Mouse (Mus musculus) midbrain, embryonic 14.5 days (tissue): ENCODE results near the gene 5730522E02Rik. TPM values are rescaled to one million over a fixed set of nuclear protein-coding genes. Genes with fewer than 3 reads are reported as not detected.

Experiments used
- ATAC-seq: fragments of 200-750 bp; cut with Nextera tagmentation; 2 replicates; pipeline ENCODE4 v1.8.0; 2017; ENCODE audit warnings: moderate number of reproducible peaks, moderate library complexity; ENCODE audit not compliant: low FRiP score, low TSS enrichment
- DNase-seq: peaks from one replicate; pipeline ENCODE4 v3.0.0-alpha.2; 2015
- H3K27ac ChIP-seq: fragments of 300-500 bp; sonication (generic); replicated peaks from 2 replicates; pipeline ENCODE4 v1.5.1; 2014; ENCODE audit warnings: mild to moderate bottlenecking, low read depth, low read length, moderate library complexity
- H3K27me3 ChIP-seq: fragments of 300-500 bp; sonication (generic); 2 replicates; pipeline ENCODE4 v1.6.1; 2014; ENCODE audit warnings: low read length, control low read depth, mixed read lengths; ENCODE audit not compliant: control insufficient read depth, insufficient read depth
- H3K36me3 ChIP-seq: fragments of 300-500 bp; sonication (generic); 2 replicates; pipeline ENCODE4 v1.6.1; 2014; ENCODE audit warnings: low read length, control low read depth; ENCODE audit not compliant: control insufficient read depth, insufficient read depth
- H3K4me1 ChIP-seq: fragments of 300-500 bp; sonication (generic); 2 replicates; pipeline ENCODE4 v1.6.1; 2014; ENCODE audit warnings: mild to moderate bottlenecking, antibody characterized with exemption, low read length, control low read depth; ENCODE audit not compliant: control insufficient read depth, insufficient read depth
- H3K4me2 ChIP-seq: fragments of 300-500 bp; sonication (generic); 2 replicates; pipeline ENCODE4 v1.6.1; 2014; ENCODE audit warnings: mild to moderate bottlenecking, low read length, moderate library complexity
- H3K4me3 ChIP-seq: fragments of 300-500 bp; sonication (generic); replicated peaks from 2 replicates; pipeline ENCODE4 v1.5.1; 2014; ENCODE audit warnings: low read depth, low read length
- H3K9ac ChIP-seq: fragments of 300-500 bp; sonication (generic); replicated peaks from 2 replicates; pipeline ENCODE4 v1.6.1; 2014; ENCODE audit warnings: mild to moderate bottlenecking, low read length, moderate library complexity
- H3K9me3 ChIP-seq: fragments of 300-500 bp; sonication (generic); 2 replicates; pipeline ENCODE4 v1.6.1; 2016; ENCODE audit warnings: low read length, control low read depth, mixed read lengths; ENCODE audit not compliant: control insufficient read depth
- WGBS: fragments of 180-500 bp; shearing (Covaris S2); extraction: QIAGEN DNeasy Blood & Tissue Kit; methylation state at CpG from one replicate; pipeline ENCODE4 v1.1.7; 2014; 5-methylcytosine and 5-hydroxymethylcytosine counted together
- polyA plus RNA-seq: library from polyadenylated mRNA; unstranded; fragments of >200 nt; fragmentation: Nextera tagmentation; extraction: Ambion mirVana; gene quantifications from 2 replicates; pipeline ENCODE4 v1.2.1, GENCODE M21; 2014

Gene 5730522E02Rik
- polyA plus RNA-seq, 1 experiment from 2014 or later, result 14.8 TPM

DNA sequence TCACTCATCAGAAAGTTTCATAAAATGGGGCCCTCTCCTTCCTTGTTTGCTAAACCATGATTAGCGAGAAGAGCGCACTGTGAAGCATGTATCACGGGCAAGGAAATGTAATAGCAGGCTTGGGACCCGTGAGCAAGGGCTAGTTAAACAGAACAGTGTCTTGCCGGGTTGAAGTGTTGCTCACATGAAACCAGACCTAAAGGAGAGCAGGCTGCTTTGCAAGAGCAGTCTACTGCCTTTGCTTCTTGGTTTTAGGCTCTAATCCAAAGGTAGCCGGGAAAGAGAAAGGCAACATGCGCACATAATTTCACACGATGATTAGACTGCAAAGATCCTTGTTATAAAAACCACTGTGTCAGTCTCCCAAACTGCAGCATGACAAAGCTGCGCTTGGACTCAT is 354.8 kb downstream of the 5730522E02Rik start:
- Histone ChIP-seq H3K4me2 (peak overlapping the region; percentile 43), H3K9me3 (no peaks in the 10 kb centered on the region), H3K4me3 (no peak overlapping the region), H3K27me3 (no peaks in the 10 kb centered on the region), H3K9ac (peak overlapping the region; percentile 37), H3K27ac (peak overlapping the region; percentile 83), H3K4me1 (peaks cover 35% of the 10 kb centered on the region), H3K36me3 (no peaks in the 10 kb centered on the region)
- 25% methylated on average over 9 of the region's 9 CpGs for WGBS
- no peak for ATAC-seq
- DNase-seq, result peak; percentile 68

- H3K4me1 ChIP-seq, result peaks cover 35% of the 10 kb centered on the region
- H3K27ac ChIP-seq, result peak overlapping the region; percentile 22
- 15% methylated on average over 10 of the region's 10 CpGs for WGBS
- peak; percentile 68 for DNase-seq
- no peak overlapping the region for H3K4me3 ChIP-seq
- peak overlapping the region; percentile 13; the same call in 1 of the 2 replicates for H3K4me2 ChIP-seq
- H3K9me3 ChIP-seq, result no peaks in the 10 kb centered on the region
- peak; percentile 21; the same call in 1 of the 2 replicates for ATAC-seq
- H3K27me3 ChIP-seq, result no peaks in the 10 kb centered on the region
- H3K9ac ChIP-seq, result 0 out of 2 replicates have a peak overlapping the region, but pooled peaks have one; percentile 12
- H3K36me3 ChIP-seq, result no peaks in the 10 kb centered on the region
Measured at GRCm38 (mm10) chr11:25854216-25854615, 356.3 kb downstream of the 5730522E02Rik start.

DNA sequence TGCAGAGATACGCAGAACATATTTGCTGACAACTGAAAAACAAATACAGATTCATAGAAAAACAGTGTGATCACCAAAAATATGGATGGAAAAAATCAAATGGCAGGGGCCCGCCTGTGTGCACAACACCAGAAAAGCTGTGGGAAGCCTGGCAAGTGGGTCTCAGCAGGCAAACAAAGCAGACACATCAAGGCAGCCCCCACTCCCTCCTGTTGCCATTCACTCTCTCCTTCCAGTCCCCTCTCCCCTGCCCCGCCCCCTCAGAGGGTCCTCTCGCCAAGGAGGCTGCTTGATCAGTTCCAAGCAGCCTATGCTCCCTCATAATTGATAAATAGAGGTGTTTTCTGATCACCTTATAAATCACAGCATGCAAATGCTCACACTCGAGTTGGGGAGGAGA is 357.5 kb downstream of the 5730522E02Rik start:
- no peak overlapping the region for H3K4me2 ChIP-seq
- H3K9me3 ChIP-seq, result no peaks in the 10 kb centered on the region
- 15% methylated on average over 5 of the region's 5 CpGs for WGBS
- no peaks in the 10 kb centered on the region for H3K36me3 ChIP-seq
- H3K4me1 ChIP-seq, result peaks cover 35% of the 10 kb centered on the region
- peak; percentile 58 for DNase-seq
- no peak overlapping the region for H3K4me3 ChIP-seq
- ATAC-seq, result peak; percentile 44; the same call in 1 of the 2 replicates
- H3K27me3 ChIP-seq, result no peaks in the 10 kb centered on the region
- no peak overlapping the region for H3K9ac ChIP-seq
- H3K27ac ChIP-seq, result peak overlapping the region; percentile 14; the same call in 1 of the 2 replicates

DNA sequence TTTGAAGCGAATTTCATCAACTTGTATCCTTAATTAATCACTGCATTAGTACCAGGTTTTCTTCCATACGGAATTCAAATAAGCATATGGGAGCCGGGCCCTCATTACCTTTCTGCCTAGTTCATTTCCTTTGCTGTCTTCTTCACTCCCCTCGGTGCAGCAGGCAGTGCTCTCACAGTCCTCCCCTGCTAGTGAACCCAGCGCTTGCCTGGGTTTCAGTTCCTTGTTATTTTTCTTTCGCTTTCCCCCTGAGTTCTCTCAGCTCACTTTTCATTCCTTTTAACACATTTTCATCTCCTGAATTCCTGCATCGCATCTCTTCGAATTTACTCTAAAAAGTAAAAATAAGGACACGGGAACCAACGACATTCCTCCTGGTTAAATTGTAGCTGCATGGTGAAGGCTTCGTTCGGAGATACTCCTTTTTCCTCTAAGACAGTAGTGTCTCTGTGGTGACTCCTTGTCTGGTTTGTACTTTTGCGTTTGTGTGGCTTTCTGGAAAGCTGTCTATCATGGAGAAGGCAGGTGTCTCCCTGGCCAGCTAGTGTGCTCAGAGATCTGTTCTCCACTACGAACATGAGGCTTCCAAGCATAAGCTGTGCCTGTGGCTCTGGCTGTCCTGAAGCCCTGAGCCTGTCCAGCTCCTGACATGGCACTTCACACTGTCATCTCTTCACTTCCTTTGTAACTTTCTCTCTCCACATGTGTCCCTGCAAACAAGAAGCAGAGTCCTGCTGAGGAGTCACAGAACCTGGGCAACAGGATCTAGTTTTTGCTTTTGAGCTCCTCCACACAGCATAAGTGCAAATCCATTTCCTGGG is 361.5 kb downstream of the 5730522E02Rik start:
- ATAC-seq, result no peak
- DNase-seq, result no peak

GRCm38 (mm10) chr11:25838451-25838850 is 372.1 kb downstream of the 5730522E02Rik start:
- 83% methylated on average over 1 of the region's 1 CpGs for WGBS
- H3K36me3 ChIP-seq, result no peaks in the 10 kb centered on the region
- no peak overlapping the region for H3K27ac ChIP-seq
- H3K4me1 ChIP-seq, result no peaks in the 10 kb centered on the region
- DNase-seq (no peak), ATAC-seq (no peak)
- no peaks in the 10 kb centered on the region for H3K27me3 ChIP-seq
- H3K4me3 ChIP-seq, result no peak overlapping the region
- no peak overlapping the region for H3K4me2 ChIP-seq
- no peak overlapping the region for H3K9ac ChIP-seq
- no peaks in the 10 kb centered on the region for H3K9me3 ChIP-seq

More for the DNA sequence above, 361.5 kb downstream of the 5730522E02Rik start:
- 63% methylated on average over 14 of the region's 14 CpGs for WGBS
- H3K4me3 ChIP-seq, result no peak overlapping the region
- no peak overlapping the region for H3K4me2 ChIP-seq
- no peak overlapping the region for H3K9ac ChIP-seq
- H3K9me3 ChIP-seq, result no peaks in the 10 kb centered on the region
- H3K27me3 ChIP-seq, result no peaks in the 10 kb centered on the region
- no peaks in the 10 kb centered on the region; the same call in 1 of the 2 replicates for H3K4me1 ChIP-seq
- H3K36me3 ChIP-seq, result no peaks in the 10 kb centered on the region
- no peak overlapping the region for H3K27ac ChIP-seq

DNA sequence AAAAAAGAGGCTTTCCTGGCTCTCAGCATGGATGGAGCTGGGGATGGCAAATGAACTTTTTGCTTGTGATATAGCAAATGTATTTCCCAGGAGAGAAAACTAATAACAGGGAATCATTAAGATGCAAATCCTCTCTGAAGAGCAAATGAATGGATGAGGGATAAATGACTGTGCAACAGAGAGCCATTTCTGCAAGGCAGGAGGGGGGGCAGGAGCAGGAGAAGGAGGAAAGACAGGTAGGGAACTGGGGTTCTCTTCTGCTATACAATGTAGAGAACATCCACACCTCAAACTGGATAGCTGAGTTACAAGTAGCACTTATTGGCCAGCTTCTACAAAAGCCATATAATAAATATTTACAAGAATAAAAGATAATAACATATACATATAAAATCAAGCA is 390.8 kb downstream of the 5730522E02Rik start:
- DNase-seq (peak; percentile 39), ATAC-seq (peak; percentile 50; the same call in 1 of the 2 replicates)
- Histone ChIP-seq H3K27me3 (no peaks in the 10 kb centered on the region), H3K27ac (no peak overlapping the region), H3K9ac (no peak overlapping the region), H3K4me3 (no peak overlapping the region), H3K4me2 (no peak overlapping the region), H3K4me1 (no peaks in the 10 kb centered on the region), H3K36me3 (no peaks in the 10 kb centered on the region), H3K9me3 (no peaks in the 10 kb centered on the region)

GRCm38 (mm10) chr11:25813446-25813845 is 397.1 kb downstream of the 5730522E02Rik start:
- Histone ChIP-seq H3K27ac (no peak overlapping the region), H3K4me2 (no peak overlapping the region), H3K36me3 (no peaks in the 10 kb centered on the region), H3K9me3 (no peaks in the 10 kb centered on the region), H3K9ac (no peak overlapping the region), H3K4me3 (no peak overlapping the region), H3K4me1 (no peaks in the 10 kb centered on the region), H3K27me3 (no peaks in the 10 kb centered on the region)
- WGBS, result 58% methylated on average over 2 of the region's 2 CpGs
- no peak for ATAC-seq
- no peak for DNase-seq

DNA sequence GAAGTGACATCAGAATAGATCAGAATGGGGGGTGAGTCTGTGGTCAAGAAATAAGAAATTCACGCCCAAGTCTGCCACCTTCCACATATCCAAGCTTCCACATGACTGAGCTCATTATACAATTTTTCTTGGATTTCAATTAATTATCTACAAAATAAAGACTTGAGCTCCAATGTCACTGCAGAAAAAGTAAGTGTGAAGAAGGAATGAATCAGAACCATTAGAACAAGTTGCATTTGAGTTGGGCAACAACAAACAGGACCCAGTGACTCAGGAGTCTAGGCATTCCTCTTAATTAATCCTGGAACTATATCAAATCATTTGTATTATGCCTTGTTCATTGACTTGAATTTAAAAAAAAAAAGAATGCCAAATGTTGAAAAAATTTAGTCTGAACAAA is 422.9 kb downstream of the 5730522E02Rik start:
- DNase-seq (no peak), ATAC-seq (no peak)
- no peaks in the 10 kb centered on the region for H3K36me3 ChIP-seq
- H3K4me1 ChIP-seq, result no peaks in the 10 kb centered on the region
- 82% methylated on average over 1 of the region's 1 CpGs for WGBS
- no peak overlapping the region for H3K4me3 ChIP-seq
- no peaks in the 10 kb centered on the region for H3K9me3 ChIP-seq
- no peaks in the 10 kb centered on the region for H3K27me3 ChIP-seq
- H3K4me2 ChIP-seq, result no peak overlapping the region
- no peak overlapping the region for H3K9ac ChIP-seq
- H3K27ac ChIP-seq, result no peak overlapping the region

GRCm38 (mm10) chr11:25772231-25772630 is 438.3 kb downstream of the 5730522E02Rik start:
- Histone ChIP-seq H3K4me1 (0 out of 2 replicates have a peak, but pooled peaks cover 3% of the 10 kb centered on the region), H3K4me2 (no peak overlapping the region), H3K27ac (no peak overlapping the region), H3K4me3 (no peak overlapping the region), H3K27me3 (no peaks in the 10 kb centered on the region), H3K36me3 (no peaks in the 10 kb centered on the region), H3K9ac (no peak overlapping the region), H3K9me3 (no peaks in the 10 kb centered on the region)
- ATAC-seq, result no peak
- WGBS, result 69% methylated on average over 1 of the region's 1 CpGs
- DNase-seq, result no peak
